Mouse (Mus musculus) right cerebral cortex, postnatal 36 days (tissue): ENCODE measurements at regions not wholly inside any gene's neighbourhood (a gene's known extent, or its start where the extent isn't known, plus 50 kb on each side); places are given as distances from the start of the nearest gene placed in this dataset.

Experiments
- DNase-seq, 2 experiments: peaks; one replicate each; pipeline ENCODE4 v3.0.0; 2022; ENCODE audit warnings: low spot score in 2 of 2, mixed read lengths in 1 of 2

DNA sequence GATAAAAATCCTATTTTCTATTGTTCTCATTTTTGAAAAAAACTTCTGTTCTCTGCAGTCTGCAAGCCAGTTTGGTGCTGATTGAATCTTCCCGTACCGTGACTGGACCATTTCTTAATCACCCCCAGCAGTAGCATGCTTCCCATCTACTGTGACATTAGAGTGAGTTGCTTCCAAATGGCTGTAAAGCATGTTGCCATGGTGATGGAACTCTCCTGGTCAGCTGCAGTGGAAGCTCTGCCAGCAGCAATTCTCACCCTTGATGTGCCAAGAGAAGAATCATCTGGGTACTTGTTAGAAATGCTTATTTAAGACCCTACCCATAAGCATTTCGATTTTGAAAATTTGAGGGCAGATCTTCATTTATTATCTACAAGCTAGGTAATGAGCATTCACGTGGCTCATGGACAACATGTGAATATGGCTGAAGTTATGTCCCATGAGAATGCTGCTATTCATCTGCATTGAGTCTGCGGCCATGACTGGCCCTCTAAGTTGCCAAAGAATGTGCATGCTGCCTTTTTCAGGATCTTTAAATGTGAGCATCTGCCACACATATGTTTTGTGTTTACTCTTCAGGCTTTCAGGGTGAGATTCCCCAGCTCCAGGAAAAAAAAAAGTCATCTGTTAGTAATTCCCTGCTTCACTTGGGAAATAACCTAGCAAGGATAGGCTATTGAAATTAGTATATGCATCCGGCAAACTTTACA is 62.8 kb downstream of the H2al1n start:
- DNase-seq: peak; percentile 4 to 9

DNA sequence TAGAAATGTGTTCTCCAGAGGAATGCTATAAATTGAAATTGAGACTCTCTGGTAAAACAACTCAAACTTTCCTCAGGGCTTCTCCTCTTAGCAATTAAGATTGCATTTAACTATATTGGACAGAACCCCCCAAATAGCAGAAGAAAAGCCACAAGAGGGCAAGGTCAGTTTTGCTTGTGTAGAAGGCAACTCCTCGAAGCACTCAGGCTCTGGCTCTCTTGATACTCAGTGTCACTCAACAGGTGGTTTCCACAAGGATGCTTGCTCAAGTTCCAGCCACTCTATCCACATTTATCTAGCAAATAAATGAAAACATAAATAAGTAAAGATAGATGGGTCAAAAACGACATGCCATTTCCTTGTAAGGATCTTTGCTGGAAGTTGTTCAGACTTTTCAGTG is 68.4 kb downstream of the H2al1n start:
- DNase-seq: no peak

DNA sequence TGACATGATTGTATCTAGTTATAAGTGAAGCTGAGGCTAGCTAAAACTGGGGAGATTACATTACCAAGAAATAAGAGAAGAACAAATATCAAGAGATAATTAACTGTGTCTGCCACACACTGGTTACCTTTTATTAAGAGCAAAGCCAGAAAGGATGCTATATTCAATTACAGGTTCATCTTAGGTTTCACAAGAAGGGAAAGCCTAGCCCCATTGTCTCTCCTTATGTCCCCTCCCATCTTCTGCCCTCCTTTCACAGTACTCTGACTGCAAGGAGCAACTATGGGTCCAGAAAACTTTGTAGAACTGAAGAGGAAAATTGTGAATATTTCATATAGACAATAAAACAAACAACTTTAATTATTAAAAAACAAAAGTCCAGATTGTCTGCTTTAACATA is 68.8 kb downstream of the H2al1n start:
- no peak for DNase-seq

- no peak for DNase-seq
Measured at GRCm38 (mm10) chrX:14294890-14295289, 83.9 kb downstream of the H2al1n start.

DNA sequence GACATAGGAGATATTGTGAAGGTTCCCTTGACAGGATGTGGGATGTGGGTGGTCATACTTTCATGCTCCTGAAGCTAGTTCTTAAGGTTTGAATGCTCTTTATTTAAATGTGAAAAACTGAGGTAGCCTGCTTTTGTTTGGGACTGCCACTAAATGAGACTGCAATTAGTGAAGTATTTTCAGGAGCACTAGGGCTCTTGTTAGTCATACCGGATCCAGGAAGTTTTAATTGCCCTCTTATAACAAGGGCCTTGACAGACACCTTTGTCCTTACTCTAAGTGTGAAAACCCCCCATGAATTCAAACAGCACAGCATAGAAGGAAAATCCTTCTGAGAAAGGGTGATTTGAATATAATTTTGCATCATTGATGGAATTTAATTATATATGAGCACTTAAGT is 91.2 kb downstream of the H2al1n start:
- DNase-seq: no peak

GRCm38 (mm10) chrX:14312746-14313145 is 101.8 kb downstream of the H2al1n start:
- DNase-seq: no peak

- no peak for DNase-seq
Measured at GRCm38 (mm10) chrX:14352416-14352815, 141.5 kb downstream of the H2al1n start.

- DNase-seq: no peak
Measured at GRCm38 (mm10) chrX:14353366-14353765, 142.4 kb downstream of the H2al1n start.

DNA sequence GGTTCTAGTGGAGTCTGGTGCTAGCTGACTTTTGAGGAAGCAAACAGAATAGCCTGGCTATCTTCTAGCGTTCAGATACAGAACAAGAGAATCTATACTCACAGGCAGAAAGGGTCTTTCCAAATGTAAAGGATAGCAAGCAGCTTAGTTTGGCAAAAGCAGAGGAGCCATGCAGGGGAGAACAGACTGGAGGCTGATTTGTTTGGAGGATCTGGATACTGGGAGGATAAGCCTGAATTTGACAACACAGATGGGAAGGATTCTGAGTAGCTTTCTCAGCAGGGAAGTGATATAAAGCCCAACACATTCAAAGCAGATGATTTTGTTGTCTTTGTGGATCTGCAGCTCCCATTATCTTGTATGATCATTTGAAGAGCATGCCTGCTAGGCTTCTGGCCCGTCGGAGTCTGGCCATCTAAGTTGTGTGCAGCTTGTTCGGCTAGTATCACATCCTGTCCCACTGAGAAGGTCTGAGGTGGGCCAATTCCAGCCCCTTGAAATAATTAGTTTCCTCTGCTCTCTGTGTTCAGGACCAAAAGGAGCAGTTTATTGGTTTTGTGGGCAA is 145.6 kb downstream of the H2al1n start:
- no peak for DNase-seq
